Mouse (Mus musculus): ENCODE results near the gene Alcam. TPM values are rescaled to one million over a fixed set of nuclear protein-coding genes. Genes with fewer than 3 reads are reported as not detected.

Alcam gene
- total RNA-seq, 2 experiments from 2014 or later, result 9.2 to 10.1 TPM

DNA sequence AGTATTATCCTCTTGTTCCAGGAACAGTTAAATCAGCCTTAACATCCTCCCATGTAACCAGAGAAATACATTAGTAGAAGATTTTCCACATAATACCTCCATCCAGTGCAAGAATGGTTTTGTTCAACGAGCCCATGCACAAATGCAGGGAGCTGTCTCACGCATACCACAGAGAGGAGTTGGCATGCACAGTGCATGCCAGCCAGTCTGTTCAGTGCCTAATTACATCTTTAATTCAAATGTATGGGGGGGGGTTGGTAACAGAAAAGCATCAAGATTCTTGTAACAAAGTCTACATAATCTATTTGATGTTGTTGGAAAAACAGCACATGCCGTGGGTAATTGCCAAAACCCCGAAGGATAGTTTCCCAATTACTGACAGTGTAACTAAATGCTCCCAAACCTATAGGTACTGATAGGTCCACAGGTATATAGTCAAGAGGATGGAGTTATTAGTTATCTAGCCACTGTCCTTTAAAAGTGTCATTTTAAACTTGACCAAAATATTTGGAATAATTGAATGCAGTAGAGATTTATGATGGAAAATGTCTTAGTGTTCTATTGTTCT lies 89.8 kb downstream of the Alcam start:
- DNase-seq, result no peak

DNA sequence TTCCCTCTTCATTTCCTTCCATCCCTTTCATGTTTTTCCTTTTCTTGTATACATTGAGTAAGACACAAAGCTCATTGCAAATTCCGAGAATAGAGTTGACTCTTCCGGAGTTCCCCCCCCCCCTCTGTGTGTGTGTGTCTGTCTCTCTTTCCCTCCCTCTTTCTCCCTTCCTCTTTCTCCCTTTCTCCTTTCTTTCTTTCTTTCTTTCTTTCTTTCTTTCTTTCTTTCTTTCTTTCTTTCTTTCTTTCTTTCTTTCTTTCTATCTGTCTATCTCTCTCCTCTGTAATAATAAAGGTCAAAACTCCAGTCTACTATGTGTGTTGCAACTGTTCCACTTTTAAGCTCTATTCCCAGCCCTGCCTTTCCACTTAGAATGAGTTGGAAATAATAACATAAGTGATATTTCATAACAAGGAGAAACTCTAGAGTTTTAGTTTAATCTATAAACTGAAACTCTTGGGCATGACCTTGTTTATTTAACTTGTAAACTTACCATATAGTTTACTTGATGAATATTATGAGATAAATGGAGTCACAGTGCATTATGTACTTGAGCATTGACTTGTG lies 110.3 kb downstream of the Alcam start:
- no peak for DNase-seq

DNA sequence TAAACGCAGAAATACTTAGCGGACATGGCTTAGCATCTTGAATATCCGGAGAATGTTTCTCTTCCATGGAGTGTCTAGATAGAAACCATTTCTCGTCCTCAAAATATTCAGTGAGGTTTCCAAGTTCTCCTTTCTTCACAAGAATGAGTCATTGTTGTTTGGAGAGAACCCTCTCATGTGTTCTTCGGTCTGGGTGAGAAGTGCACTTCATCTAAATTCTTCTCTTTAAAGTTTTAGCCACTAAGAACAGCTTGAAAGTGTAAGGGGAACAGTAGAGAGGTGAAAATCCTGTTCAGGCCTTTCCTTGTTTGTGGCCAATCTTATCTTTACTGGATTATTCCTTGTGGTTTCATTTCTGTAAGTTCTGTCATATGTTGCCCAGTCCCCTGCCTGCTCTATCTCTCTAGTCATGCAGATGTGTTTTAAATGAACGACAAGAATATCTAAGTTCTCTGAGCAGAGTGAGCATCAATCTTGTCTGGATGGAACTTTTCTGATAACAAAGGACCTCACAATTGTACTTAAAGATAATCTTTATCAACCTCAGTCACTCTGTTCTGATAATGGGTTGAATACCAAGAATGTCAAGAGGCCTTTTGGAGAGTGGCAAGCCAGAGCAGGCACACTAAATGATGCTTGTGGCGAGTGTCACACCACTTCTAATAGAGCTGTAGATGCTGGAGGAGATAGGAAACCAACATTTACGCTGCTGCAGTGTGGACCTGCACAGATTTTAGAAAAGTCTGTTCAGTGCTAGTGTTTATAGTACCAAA lies 111.0 kb downstream of the Alcam start:
- no peak for DNase-seq

DNA sequence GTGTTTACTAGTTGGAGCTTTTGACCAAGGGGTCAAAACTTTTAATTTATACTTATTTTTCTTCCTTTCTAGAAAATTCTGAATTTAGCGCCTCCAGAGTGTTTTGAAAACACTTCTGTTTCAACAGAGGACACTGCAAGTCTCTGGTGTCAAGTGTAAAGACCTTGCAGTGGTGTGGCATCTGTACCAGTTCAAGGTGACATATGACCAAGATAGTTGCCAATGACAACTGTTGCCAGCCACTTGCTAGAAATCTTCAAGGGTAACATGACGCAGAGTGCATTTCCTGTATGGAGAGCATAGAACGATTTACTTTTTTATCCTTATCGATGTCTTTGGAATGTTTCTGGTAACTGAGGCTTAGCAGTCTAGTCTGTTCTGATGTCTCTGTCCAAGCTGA lies 119.8 kb downstream of the Alcam start:
- no peak for DNase-seq

DNA sequence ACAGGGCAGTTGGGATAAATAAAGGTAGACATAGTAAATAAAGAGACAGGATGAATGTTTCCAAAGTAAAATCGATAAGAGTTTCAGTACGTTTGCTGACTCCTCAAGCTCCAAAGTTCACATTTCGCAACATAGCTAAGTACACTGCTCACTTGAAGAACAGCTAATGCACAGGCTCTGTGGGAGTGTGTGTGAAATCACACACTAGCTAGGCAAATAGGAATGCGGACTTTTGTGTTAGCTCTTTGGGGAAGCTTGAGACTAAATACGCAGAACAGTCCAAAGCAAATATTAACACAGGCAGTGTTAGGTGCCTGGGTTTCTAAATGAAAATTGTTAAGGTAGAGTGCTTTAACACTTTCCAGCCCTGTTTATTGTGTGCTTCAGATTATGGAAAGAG lies 120.2 kb downstream of the Alcam start:
- DNase-seq, result no peak

DNA sequence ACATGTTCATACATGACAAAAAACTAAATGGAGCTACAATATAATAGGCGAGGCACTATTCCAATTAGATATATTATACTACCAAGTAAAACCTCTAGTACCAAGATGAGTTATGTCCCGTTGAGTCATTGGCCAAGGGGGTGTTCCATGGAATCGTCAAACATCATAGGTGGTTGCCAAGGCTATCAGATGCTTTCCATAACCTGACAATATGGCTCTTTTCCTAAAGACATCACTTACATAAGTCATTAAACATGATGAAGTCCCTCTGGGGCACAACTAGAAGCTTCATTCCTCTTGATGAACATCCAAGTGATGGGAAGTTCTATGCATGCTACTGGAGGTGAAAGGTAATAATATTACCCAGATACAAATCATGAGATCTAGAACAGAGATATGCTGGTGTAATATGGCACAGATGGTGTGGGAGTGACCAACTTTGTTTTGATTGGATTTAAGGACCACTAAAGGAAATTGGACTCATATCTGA lies 122.5 kb downstream of the Alcam start:
- DNase-seq, result no peak

DNA sequence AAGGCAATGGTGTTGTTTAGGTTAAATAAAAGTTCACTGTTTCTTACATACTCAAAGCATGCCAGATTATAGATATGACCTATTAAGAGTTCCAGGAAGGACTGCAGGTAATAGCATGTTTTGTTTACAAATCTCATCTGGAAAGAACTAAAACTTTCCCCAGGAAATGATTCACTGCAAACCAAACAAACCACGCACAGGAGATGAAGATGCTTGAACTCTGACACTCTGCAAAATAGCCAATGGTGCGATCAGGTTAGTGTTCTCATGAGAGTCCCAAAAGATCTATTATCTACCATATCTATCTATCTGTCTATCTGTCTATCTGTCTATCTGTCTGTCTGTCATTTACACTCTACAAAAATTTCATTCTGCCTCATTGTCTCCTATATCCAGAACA lies 124.5 kb downstream of the Alcam start:
- no peak for DNase-seq

DNA sequence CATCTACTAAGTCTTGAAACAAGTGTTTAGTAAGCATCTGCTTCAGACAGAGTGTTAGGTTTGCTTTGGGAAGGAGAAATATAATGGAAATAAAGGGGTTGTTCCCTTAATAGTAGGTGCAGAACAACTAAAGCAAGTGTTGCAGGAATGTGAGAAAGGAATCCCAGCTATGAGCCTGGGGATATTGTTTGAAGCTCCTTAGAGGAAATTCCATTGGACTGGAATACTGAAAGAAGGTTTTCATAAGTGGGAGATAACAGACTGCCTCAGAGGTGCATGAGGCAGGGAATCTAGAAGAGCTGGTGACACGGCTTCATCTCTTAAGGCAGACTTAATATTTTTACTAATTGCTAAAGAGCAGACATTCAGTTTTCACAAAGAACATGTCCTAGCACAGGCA lies 134.6 kb downstream of the Alcam start:
- DNase-seq, result no peak

DNA sequence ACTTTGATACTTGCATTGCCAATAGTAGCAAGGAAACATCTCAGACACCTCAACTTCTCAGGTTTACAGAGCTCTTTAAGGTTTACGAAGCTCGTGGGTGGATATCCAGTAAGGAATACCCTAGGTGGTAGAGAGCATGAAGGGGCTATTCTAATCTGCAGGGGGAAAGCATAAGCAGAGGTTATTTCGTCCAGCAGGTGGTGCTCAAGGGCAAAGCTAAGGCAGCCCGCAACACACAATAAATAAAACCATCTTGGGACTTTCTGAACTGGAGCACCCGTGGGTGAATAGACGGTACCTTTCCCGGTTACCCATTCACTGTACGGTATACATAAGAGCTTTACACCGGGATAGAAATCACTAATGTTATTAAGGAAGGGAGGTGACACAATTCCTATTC lies 142.8 kb downstream of the Alcam start:
- DNase-seq, result peak; percentile 84

DNA sequence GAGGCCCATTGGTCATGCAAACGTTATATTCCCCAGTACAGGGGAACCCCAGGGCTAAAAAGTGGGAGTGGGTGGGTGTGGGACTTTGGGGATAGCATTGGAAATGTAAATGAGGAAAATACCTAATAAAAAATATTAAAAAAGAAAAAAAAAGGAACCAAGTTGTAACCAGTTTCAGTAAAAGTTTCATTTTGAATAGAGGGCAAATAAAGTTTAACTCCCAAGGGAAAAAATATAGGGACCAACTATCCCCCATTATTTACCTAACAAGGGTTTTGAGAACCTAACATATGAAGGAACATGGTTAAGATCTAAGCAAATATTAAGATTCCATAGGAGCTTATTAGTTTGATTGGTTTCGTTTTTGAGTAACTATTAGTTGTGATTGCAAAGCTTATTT lies 146.9 kb downstream of the Alcam start:
- no peak for DNase-seq

DNA sequence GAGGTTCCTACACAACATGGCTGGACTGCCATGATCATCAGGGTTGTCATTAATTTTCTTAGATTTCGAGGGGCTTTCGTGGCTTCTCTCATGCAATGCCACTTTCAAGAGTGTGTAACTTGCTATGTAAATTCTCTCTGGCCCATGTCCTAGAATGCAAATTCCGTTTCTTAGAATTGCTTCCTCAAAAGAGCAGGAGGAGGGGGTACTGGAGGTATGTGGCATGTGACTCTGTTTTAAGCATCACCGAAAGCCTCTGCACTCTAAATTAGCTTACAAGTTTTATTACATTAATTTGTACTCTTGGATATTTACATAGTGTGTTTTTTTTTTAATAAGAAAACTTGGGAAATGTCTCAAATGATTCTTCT lies 150.4 kb downstream of the Alcam start:
- DNase-seq, result no peak

DNA sequence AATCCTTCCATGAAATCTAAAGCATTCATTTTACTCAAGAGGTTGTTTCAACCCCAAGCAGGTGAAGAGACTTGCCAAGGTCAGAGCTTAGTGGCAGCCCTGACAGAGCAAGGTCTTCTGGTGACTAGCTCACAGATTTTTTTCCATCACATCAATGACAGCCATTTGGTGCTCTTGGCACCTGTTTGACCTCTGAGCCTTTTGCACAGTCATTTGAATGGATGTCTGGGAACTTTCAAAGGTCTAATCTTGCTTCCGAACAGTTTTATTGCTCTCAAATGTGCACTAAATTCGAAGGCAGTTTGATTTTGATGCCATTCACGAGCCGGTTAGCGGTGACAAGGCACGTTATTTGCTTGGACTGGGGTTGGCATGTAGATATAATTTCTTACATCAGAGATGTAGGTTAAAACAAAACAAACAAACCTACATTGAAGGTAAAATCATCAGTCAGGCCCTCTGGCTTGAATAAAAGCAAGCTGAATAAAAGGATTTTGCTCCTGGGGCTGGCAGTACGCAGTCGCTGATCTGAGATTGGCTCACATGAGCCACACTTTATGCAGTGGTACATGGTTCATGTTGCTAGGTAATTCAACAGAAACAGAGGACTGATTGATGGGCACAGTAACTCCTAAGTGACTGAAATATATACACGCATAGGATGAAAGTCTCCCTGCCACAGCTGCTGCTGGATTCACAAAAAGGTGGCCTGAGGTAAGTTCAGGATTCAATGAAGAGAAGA lies 150.9 kb downstream of the Alcam start:
- no peak for DNase-seq

DNA sequence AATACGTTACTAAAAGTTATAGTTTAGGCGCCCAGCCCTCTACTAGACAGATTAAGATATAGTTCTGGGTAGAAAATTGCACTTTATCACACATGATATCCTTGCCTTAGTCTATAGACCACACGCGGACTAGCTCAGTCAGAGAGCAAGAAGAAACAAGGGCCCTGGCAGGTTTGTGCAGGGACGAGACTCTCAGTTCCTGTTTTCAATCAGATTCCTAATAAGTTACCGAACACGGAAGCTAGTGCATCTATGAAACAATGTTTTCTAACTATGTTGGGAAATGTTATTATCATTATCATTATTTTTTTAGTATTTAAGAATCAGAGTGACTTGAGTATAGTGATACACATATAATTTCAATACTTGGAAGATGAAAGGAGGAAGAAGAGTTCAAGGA lies 152.1 kb downstream of the Alcam start:
- no peak for DNase-seq

DNA sequence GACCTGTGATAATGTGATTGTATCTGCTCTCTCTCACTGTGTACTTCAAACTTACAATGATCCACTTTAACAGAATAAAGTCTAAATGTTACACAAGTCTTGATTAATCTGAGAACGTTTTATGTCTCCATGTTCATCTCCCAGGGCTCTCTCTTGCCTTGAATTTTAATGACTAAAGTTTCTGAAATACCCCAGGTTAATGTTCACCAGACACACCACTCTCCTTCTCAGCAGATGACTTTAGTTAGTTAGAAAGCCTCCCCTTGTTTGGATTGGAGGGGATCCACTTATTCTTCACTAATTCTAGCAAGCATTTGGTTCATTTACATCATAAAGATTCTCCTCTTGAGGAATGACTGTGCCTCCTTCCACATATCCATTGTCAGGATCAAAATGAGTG lies 157.5 kb downstream of the Alcam start:
- no peak for DNase-seq

DNA sequence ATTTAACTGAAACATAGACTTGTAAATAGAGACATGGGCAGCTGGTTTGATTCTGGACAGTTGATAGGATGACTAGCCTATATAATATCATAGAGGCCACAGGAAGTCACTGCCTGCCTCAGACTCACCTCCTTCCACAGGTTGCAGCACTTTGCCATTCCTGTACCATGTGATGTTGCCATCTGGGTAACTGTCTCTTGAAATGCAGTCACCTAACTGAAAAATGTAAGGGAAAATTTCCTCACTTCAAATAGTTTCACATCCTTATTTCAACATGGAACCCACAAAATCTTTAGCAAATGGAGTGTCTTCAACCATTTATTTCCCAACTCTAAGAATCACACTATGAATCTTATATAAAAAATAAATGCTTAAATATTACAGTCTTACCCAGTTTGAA lies 158.3 kb downstream of the Alcam start:
- no peak for DNase-seq

DNA sequence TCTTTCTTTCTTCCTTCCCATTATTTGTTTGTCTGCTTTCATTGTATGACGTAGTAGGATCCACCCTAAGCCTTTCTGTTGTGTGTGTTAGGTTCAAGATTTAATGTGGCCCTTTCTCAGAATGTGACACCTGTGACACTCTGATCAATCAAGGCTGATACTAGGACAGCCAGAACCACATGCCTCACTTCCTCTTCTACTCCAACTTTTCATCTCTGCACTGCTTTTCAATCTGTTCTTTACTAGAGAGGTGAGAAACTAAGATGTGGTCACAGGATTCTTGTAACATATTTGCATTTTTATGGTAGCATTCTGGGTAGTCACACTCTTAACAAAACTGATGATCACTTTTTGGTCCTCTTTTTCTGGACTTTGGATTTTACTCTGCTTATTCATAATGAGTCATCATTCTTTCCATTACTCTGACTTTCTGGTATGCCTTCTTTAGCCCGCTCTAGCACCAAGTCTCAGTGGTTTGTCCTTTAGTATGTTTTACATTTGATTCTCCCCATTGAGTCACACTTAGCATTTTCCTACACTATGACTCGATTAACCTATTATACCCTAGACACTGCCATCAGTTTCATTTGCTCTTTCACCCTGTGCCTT lies 161.3 kb downstream of the Alcam start:
- no peak for DNase-seq

DNA sequence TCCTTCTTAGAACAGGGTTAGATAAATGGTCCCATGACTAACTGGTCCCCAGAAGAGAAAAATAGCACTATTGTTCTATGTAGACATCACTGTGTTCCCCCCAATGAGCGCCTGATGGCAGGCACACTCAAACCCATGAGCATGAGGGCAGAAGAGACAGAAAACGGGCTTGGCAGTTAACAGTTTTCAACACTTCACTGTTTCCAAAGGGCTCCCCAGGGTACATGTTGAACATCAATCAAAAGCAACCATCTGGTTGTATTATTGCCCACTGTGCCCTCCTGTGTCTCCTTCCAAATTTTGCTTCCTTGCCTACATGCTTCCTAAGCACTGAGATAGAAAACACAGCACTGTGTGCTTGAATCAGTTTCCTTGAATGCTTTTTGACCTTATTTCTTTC lies 173.7 kb downstream of the Alcam start:
- no peak for DNase-seq

DNA sequence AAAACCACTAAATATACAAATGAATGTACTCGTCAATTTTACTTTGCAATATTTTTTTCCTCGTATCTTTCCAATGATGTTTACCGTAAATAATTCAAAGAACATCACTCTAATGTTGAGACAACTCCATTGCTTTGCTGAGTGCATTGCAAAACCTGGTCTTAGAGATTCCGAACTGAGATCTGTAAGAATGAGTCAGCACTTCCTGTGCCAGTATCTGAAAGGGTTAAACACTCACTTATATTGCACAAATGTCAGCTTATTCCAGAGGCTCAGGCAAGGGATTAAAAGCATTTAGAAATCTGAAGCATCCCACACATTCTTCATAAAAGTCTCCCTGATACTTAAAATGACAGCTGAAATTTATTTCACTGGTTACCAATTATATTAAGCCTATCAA lies 188.8 kb downstream of the Alcam start:
- DNase-seq, result no peak

DNA sequence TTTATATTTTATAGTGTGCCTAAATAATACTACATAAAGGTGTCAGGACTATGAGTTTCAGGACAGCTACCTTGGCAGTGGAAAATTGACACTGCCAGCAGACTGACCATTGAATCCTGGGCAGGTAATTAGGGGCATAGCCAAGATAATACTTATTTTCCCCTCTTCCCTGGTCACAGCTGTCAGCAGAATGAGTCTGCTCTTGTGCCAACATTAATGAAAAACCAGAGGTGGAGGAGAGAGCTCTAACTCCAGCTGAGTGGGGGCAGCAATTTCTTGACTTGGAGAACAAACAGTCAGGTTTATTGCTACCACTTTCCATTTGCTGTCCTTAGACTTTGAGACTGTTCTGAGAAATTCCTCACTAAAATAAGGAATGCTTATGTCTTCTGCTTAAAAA lies 190.1 kb downstream of the Alcam start:
- DNase-seq, result no peak

DNA sequence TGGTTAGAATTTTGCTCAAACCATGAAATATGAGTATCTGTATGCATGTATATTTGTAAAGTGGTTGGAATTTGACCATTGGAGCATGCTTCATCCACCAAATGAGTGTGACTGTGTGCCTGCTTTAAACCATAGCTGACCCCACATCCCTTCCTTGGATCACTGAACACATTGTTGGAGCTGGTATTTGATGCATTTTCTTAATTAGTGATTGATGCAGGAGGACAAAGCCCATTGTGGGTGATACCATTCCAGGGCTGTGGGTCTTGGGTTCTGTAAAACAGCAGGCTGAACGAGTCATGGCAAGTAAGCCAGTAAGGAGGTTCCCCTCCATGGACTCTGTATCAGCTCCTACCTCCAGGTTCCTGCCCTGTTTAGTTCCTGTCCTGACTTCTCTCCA lies 191.3 kb downstream of the Alcam start:
- DNase-seq, result no peak

DNA sequence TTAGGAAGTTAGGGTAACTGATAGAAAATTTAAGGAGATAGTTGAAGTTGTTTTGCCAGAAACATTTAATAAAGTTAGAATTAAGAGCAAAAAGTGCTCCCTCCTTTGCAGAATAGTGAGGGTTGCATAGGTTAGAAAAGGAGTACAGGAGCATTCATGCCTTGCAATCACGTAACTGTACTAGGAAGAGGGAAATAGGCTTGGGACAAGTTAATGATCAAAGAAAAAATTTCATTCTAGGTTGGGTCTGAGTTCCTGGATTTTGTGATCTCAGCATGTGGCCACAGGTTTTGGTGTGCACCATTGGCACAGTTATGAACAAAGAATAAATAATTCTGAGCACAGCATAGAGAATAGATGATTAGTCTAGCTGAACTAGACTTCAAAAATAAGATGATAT lies 192.1 kb downstream of the Alcam start:
- no peak for DNase-seq

DNA sequence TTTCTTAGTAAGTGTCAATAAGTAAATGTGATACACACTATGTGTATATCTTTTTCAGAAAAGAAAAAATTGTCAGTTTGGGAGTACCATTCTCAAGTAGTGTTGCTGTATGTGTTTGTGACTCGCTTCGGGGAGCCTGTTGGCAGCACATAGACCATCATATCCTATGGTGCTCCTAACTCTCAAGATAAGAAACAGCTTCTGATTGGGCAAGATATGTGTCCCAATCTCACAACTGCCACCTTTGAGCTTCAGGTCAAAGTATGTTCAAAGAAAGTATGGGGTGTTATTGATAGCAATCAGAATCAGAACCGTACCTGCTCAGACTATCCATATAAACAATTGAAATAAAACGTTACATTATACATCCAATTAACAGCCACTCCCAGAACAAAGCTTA lies 202.9 kb downstream of the Alcam start:
- no peak for DNase-seq

DNA sequence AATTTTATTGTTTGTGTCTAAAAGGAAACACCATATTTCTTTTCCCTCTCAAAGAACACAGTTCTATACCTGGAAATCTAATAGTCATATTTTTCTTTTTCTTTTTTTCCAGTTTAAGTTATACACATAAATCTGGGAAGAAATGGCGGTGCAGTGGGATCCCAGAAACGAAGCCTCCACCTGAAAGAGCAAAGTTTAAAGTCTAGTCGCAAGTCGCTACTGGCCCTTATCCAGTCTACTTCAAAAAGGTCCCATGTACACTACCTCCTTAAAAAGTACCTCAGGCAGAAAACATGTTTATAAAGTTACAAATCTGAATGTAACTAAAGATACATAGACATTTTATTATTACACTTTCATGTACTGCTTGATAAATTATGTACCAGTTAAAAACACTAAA lies 203.7 kb downstream of the Alcam start:
- DNase-seq, result no peak
